Mouse (Mus musculus) intestine, postnatal 0 days (tissue): ENCODE measurements around the gene Urgcp. TPM values are rescaled to one million over a fixed set of nuclear protein-coding genes. Genes with fewer than 3 reads are reported as not detected.
A peak's percentile ranks its signal among the peaks of the same experiment; 100 is the strongest.

ENCODE experiments used
- ATAC-seq: fragments of 200-750 bp; cut with Nextera tagmentation; 2 replicates; pipeline ENCODE4 v1.8.0; 2017; ENCODE audit warnings: mild to moderate bottlenecking, moderate TSS enrichment, moderate library complexity
- H3K27ac ChIP-seq: fragments of 300-500 bp; sonication (generic); 2 replicates; pipeline ENCODE4 v1.5.1; 2014; ENCODE audit warnings: mild to moderate bottlenecking, low read depth, low read length, moderate library complexity
- H3K27me3 ChIP-seq: fragments of 300-500 bp; sonication (generic); replicated peaks from 2 replicates; pipeline ENCODE4 v1.6.1; 2014; ENCODE audit warnings: low read length, mixed read lengths; ENCODE audit not compliant: control insufficient read depth, insufficient read depth
- H3K36me3 ChIP-seq: fragments of 300-500 bp; sonication (generic); 2 replicates; pipeline ENCODE4 v1.6.1; 2014; ENCODE audit warnings: mild to moderate bottlenecking, moderate library complexity; ENCODE audit not compliant: control insufficient read depth, insufficient read depth
- H3K4me1 ChIP-seq: fragments of 300-500 bp; sonication (generic); replicated peaks from 2 replicates; pipeline ENCODE4 v1.6.1; 2014; ENCODE audit warnings: antibody characterized with exemption, low read length, mixed read lengths; ENCODE audit not compliant: control insufficient read depth, insufficient read depth
- H3K4me2 ChIP-seq: fragments of 300-500 bp; sonication (generic); replicated peaks from 2 replicates; pipeline ENCODE4 v1.6.1; 2014; ENCODE audit warnings: low read depth, mild to moderate bottlenecking, moderate library complexity
- H3K4me3 ChIP-seq: fragments of 300-500 bp; sonication (generic); 2 replicates; pipeline ENCODE4 v1.5.1; 2014; ENCODE audit warnings: low read depth, low read length
- H3K9ac ChIP-seq: fragments of 300-500 bp; sonication (generic); 2 replicates; pipeline ENCODE4 v1.6.1; 2014; ENCODE audit warnings: mild to moderate bottlenecking, low read depth, low read length
- H3K9me3 ChIP-seq: fragments of 300-500 bp; sonication (generic); 2 replicates; pipeline ENCODE4 v1.6.1; 2016; ENCODE audit warnings: mixed run types; ENCODE audit not compliant: control insufficient read depth
- CTCF ChIP-seq: sonication (generic); IDR thresholded peaks from 2 replicates; pipeline ENCODE4 v1.5.1; 2016; ENCODE audit warnings: low read depth, mild to moderate bottlenecking, control low read depth, antibody characterized with exemption, moderate library complexity
- WGBS: fragments of 180-500 bp; shearing (Covaris S2); extraction: QIAGEN DNeasy Blood & Tissue Kit; methylation state at CpG from one replicate; pipeline ENCODE4 v1.1.7; 2014; 5-methylcytosine and 5-hydroxymethylcytosine counted together
- polyA plus RNA-seq: library from polyadenylated mRNA; unstranded; fragments of >200 nt; fragmentation: Nextera tagmentation; extraction: Ambion mirVana; gene quantifications from 2 replicates; pipeline ENCODE4 v1.2.1, GENCODE M21; 2015

The Urgcp gene
- polyA plus RNA-seq, 1 experiment from 2014 or later, result 15.4 TPM

DNA sequence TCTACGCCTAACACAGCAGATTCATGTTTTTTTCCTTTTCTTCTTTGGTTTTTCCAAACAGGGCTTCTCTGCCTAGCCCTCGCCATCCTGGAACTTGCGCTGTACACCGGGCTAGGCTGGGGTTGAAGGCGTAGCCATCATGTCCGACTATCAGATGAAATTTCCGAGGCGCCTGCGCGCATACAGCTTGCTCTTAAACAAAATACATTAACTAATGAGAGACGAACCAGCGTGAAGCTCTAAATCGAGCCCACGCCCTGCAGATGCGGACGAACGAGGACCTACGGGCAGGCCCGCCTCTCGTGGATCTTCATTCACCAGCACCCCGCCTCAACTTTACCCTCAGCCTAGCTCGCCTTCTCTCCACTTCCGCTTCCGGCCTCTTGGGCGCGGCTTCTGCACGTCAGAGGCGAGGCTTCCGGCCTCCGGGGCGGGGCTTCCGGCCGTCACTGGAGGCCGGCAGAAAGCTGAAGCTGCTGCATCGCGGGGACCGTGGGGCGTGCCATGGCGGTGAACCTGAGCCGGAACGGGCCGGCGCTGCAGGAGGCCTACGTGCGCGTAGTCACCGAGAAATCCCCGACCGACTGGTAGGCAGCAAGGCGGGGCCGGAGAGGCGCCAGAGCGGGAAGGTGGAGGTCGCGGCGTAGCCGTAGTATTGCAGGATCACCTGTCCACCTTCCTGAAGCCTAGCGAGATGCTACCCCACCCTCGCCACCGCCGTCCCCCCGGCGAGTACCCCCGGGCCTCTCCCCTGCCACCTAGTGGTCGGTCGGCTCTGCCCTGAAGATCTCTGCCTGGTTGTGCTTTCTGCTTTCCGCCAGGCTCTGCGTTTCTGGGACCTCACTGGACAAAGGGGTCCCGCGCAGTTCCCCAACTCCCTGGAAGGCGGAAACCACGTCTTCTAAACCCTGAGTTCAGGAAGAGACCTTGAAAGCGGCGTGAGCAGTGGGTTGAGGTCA is 26.2 kb upstream of the Urgcp start, which contains the start of gene Dbnl:
Gene Dbnl (plus strand): TSS at position 433 of the 959 bp plus-strand sequence.
- Histone ChIP-seq H3K4me2 (peak within 1 kb of the TSS; percentile 90), H3K9ac (peak within 1 kb of the TSS; percentile 81), H3K4me3 (peak within 1 kb of the TSS; percentile 79), H3K9me3 (no peaks in the 10 kb centered on the region), H3K4me1 (peaks cover 25% of the 10 kb centered on the region), H3K27ac (peak within 1 kb of the TSS; percentile 97), H3K36me3 (peaks cover 12% of the 10 kb centered on the region), H3K27me3 (no peaks in the 10 kb centered on the region)
- TF ChIP-seq CTCF, result peak; percentile 91
- WGBS, result under 1% methylated on average over 74 of the region's 74 CpGs
- peak; percentile 92 for ATAC-seq

- Histone ChIP-seq H3K4me3 (peak overlapping the region; percentile 79), H3K36me3 (peaks cover 11% of the 10 kb centered on the region; the same call in 1 of the 2 replicates), H3K4me2 (peak overlapping the region; percentile 90), H3K4me1 (peaks cover 25% of the 10 kb centered on the region), H3K27me3 (no peaks in the 10 kb centered on the region), H3K27ac (peak overlapping the region; percentile 97), H3K9ac (peak overlapping the region; percentile 81), H3K9me3 (no peaks in the 10 kb centered on the region)
- ATAC-seq, result no peak
- no peak for TF ChIP-seq CTCF
- WGBS, result 28% methylated on average over 8 of the region's 8 CpGs
Measured at GRCm38 (mm10) chr11:5787671-5788055, 25.5 kb upstream of the Urgcp start.

DNA sequence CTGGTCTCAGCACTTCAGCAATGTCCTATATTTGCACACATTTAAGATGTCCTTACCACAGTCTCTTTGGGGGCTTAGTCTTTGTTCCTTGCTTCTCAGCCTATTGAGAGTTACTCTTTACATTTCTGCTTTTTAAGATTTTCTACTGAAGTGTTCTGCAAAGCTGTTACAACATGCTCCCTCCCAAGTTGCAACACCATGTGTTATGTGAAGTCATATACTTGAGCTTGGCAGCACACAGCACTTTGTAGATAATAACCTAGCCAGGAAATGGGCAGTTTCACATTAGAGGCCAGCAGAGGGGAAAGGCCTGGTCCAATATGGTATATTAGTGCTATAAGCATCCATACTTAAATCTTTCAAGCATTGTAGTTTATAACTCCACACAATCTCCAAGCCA is 23.6 kb upstream of the Urgcp start:
- no peak for ATAC-seq
- 0 out of 2 replicates have a peak, but pooled peaks have one; percentile 2 for TF ChIP-seq CTCF
- H3K4me1 ChIP-seq, result peaks cover 25% of the 10 kb centered on the region
- H3K36me3 ChIP-seq, result no peaks in the 10 kb centered on the region; the same call in 1 of the 2 replicates
- H3K9ac ChIP-seq, result no peak overlapping the region
- H3K4me3 ChIP-seq, result no peak overlapping the region
- H3K27me3 ChIP-seq, result no peaks in the 10 kb centered on the region
- no peak overlapping the region for H3K4me2 ChIP-seq
- no peak overlapping the region for H3K27ac ChIP-seq
- no peaks in the 10 kb centered on the region for H3K9me3 ChIP-seq

GRCm38 (mm10) chr11:5782199-5782944 is 20.2 kb upstream of the Urgcp start:
- H3K9me3 ChIP-seq, result no peaks in the 10 kb centered on the region
- H3K4me2 ChIP-seq, result peak overlapping the region; percentile 39
- H3K27me3 ChIP-seq, result no peaks in the 10 kb centered on the region
- H3K4me3 ChIP-seq, result no peak overlapping the region
- 45% methylated on average over 8 of the region's 8 CpGs for WGBS
- TF ChIP-seq CTCF, result peak; percentile 70
- H3K9ac ChIP-seq, result no peak overlapping the region
- ATAC-seq, result peak; percentile 88
- H3K4me1 ChIP-seq, result 0 out of 2 replicates have a peak, but pooled peaks cover 12% of the 10 kb centered on the region
- H3K27ac ChIP-seq, result peak overlapping the region; percentile 78
- H3K36me3 ChIP-seq, result no peaks in the 10 kb centered on the region; the same call in 1 of the 2 replicates

- Histone ChIP-seq H3K4me3 (no peak overlapping the region), H3K27me3 (no peaks in the 10 kb centered on the region), H3K36me3 (no peaks in the 10 kb centered on the region; the same call in 1 of the 2 replicates), H3K4me2 (no peak overlapping the region), H3K9me3 (no peaks in the 10 kb centered on the region), H3K27ac (no peak overlapping the region), H3K9ac (no peak overlapping the region), H3K4me1 (0 out of 2 replicates have a peak, but pooled peaks cover 7% of the 10 kb centered on the region)
- 90% methylated on average over 6 of the region's 6 CpGs for WGBS
- TF ChIP-seq CTCF, result no peak
- no peak for ATAC-seq
Measured at GRCm38 (mm10) chr11:5780035-5780499, 17.9 kb upstream of the Urgcp start.

- H3K27me3 ChIP-seq, result no peaks in the 10 kb centered on the region
- peak; percentile 70 for TF ChIP-seq CTCF
- no peak overlapping the region for H3K4me3 ChIP-seq
- no peak overlapping the region for H3K4me2 ChIP-seq
- 78% methylated on average over 2 of the region's 2 CpGs for WGBS
- H3K9ac ChIP-seq, result no peak overlapping the region
- H3K36me3 ChIP-seq, result no peaks in the 10 kb centered on the region; the same call in 1 of the 2 replicates
- no peak overlapping the region for H3K27ac ChIP-seq
- no peaks in the 10 kb centered on the region for H3K9me3 ChIP-seq
- no peak for ATAC-seq
- H3K4me1 ChIP-seq, result no peaks in the 10 kb centered on the region
Measured at GRCm38 (mm10) chr11:5778481-5778880, 16.3 kb upstream of the Urgcp start.
